In the genomic region with DNA sequence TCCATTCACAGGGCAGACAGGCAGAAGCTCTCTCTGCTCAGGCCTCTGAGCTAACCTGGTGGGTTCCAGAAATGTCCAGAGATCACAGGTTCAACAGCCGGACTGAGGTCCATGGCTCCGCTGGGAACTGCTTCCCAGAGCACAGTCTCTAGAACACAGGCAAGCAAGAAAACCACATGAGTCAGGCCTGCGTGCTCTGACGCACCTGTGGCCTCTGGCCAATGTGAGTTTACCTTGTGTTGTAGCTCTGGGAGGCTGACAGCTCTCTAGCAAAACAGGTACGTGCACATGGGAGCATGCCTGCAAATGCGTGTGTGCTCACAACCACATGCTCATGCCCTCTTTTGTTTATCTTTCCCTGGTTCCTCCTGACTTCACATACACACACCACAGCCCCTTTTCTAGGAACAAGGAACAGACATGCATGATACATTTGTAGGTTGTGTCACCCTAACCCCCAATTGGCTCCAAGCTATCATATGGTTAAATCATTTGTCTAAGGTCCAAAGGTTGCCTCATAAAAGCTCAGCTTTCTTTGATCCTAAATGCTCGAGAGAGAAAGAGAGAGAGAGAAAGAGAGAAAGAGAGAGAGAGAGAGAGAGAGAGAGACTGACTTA, we compare ENCODE assay signal across 18 mouse cellular contexts. TPM values are rescaled to one million over a fixed set of nuclear protein-coding genes. Genes with fewer than 3 reads are reported as not detected.
DNase-seq lines count a peak whose midpoint lies in the region; ATAC-seq and TF ChIP-seq lines count a peak whose summit lies in the region.
"Had no signal": no experiment of that assay in that cellular context is flagged by ENCODE, and none has a peak within 500 bp of the region (broad histone marks: within the 10 kb centered on the region; RNA-seq: fewer than 3 reads in every experiment).

No protein-coding gene starts in this region.

- no peaks in the 10 kb centered on the region for H3K9me3 ChIP-seq in forebrain, embryonic 12.5 days
- no peaks in the 10 kb centered on the region for H3K9me3 ChIP-seq in forebrain, embryonic 11.5 days (ENCODE audit: control insufficient read depth, low read length)
- H3K9me3 ChIP-seq in liver, embryonic 12.5 days (replicated peaks), result no peaks in the 10 kb centered on the region
- no peaks in the 10 kb centered on the region for H3K9me3 ChIP-seq in embryonic facial prominence, embryonic 14.5 days (ENCODE audit: control insufficient read depth, low read length)
- H3K9me3 ChIP-seq: embryonic facial prominence, embryonic 15.5 days; hindbrain, embryonic 12.5 days; midbrain, embryonic 12.5 days had no signal

- H3K79me2 ChIP-seq in liver, adult 2 months (ENCODE audit: control insufficient read depth, insufficient read depth, low read length), result no peaks in the 10 kb centered on the region

- 79% methylated on average over 7 of the region's 7 CpGs for WGBS in forebrain, embryonic 12.5 days
- WGBS in forebrain, embryonic 11.5 days, result 81% methylated on average over 7 of the region's 7 CpGs
- WGBS in liver, adult 2 months, result 25% methylated on average over 7 of the region's 7 CpGs
- WGBS in liver, embryonic 12.5 days (ENCODE audit: insufficient replicate concordance), result 65% methylated on average over 7 of the region's 7 CpGs
- 57% methylated on average over 7 of the region's 7 CpGs for WGBS in embryonic facial prominence, embryonic 14.5 days
- WGBS in small intestine, adult 2 months, result 22% methylated on average over 7 of the region's 7 CpGs

- TF ChIP-seq CTCF in liver, adult 2 months (IDR thresholded peaks at IDR 0.05; ENCODE audit: low read depth, low read length), result no peak
- no peak for TF ChIP-seq CTCF in small intestine, adult 2 months (IDR thresholded peaks at IDR 0.05; ENCODE audit: extremely low read depth, insufficient read length, insufficient replicate concordance, low read depth, low read length)

- 0 out of 2 replicates have a peak, but pooled peaks cover 2% of the 10 kb centered on the region for H3K27me3 ChIP-seq in forebrain, embryonic 12.5 days
- H3K27me3 ChIP-seq in forebrain, embryonic 11.5 days (ENCODE audit: control insufficient read depth, insufficient read depth, low read length), result no peaks in the 10 kb centered on the region
- no peaks in the 10 kb centered on the region for H3K27me3 ChIP-seq in liver, adult 2 months (ENCODE audit: control insufficient read depth, insufficient read depth, low read length)
- H3K27me3 ChIP-seq in liver, embryonic 12.5 days (replicated peaks), result no peaks in the 10 kb centered on the region
- H3K27me3 ChIP-seq in embryonic facial prominence, embryonic 14.5 days (replicated peaks; ENCODE audit: control insufficient read depth, insufficient read depth, low read length), result no peaks in the 10 kb centered on the region
- no peaks in the 10 kb centered on the region for H3K27me3 ChIP-seq in small intestine, adult 2 months (ENCODE audit: control insufficient read depth, insufficient read depth, low read length)
- H3K27me3 ChIP-seq: embryonic facial prominence, embryonic 15.5 days; hindbrain, embryonic 12.5 days had no signal

- DNase-seq in forebrain, embryonic 11.5 days (ENCODE audit: low spot score), result no peak
- DNase-seq in liver, adult 2 months (ENCODE audit: extremely low read depth, low read depth, low spot score), result peak; percentile 27
- no peak for DNase-seq in embryonic facial prominence, embryonic 14.5 days (ENCODE audit: low spot score)
- DNase-seq in layer of hippocampus, postnatal 36 days, result no peak
- DNase-seq: adrenal gland, postnatal 14 days; B cell, adult 2 months; cerebellum, postnatal 25 days; lung, postnatal 4 days; thymus, adult 2 months had no signal

- no peak for ATAC-seq in forebrain, embryonic 12.5 days (ENCODE audit: low FRiP score)
- no peak for ATAC-seq in forebrain, embryonic 11.5 days (replicated peaks; ENCODE audit: low FRiP score)
- ATAC-seq in liver, embryonic 12.5 days, result no peak
- peak; percentile 26; the same call in 1 of the 2 replicates for ATAC-seq in embryonic facial prominence, embryonic 14.5 days (ENCODE audit: low read depth)

- H3K4me1 ChIP-seq in forebrain, embryonic 12.5 days, result peaks cover 45% of the 10 kb centered on the region
- H3K4me1 ChIP-seq in forebrain, embryonic 11.5 days (replicated peaks; ENCODE audit: control insufficient read depth, insufficient read depth, low read length), result peaks cover 13% of the 10 kb centered on the region; the same call in 1 of the 2 replicates
- peaks cover 3% of the 10 kb centered on the region; the same call in 1 of the 2 replicates for H3K4me1 ChIP-seq in liver, adult 2 months (ENCODE audit: control insufficient read depth, insufficient read depth, low read length)
- peaks cover 12% of the 10 kb centered on the region; the same call in 1 of the 2 replicates for H3K4me1 ChIP-seq in liver, embryonic 12.5 days
- peaks cover 11% of the 10 kb centered on the region; the same call in 1 of the 2 replicates for H3K4me1 ChIP-seq in embryonic facial prominence, embryonic 14.5 days (ENCODE audit: control insufficient read depth, insufficient read depth, low read length)
- peaks cover 9% of the 10 kb centered on the region; the same call in 1 of the 2 replicates for H3K4me1 ChIP-seq in small intestine, adult 2 months (ENCODE audit: control insufficient read depth, insufficient read depth, insufficient read length, low read length)

- H3K36me3 ChIP-seq in forebrain, embryonic 12.5 days (replicated peaks), result no peaks in the 10 kb centered on the region
- no peaks in the 10 kb centered on the region for H3K36me3 ChIP-seq in forebrain, embryonic 11.5 days (ENCODE audit: control insufficient read depth, insufficient read depth, low read length)
- H3K36me3 ChIP-seq in liver, adult 2 months (ENCODE audit: control insufficient read depth, insufficient read depth, low read length), result no peaks in the 10 kb centered on the region
- no peaks in the 10 kb centered on the region for H3K36me3 ChIP-seq in liver, embryonic 12.5 days
- H3K36me3 ChIP-seq in embryonic facial prominence, embryonic 14.5 days (ENCODE audit: control insufficient read depth, insufficient read depth, low read length), result no peaks in the 10 kb centered on the region
- H3K36me3 ChIP-seq in small intestine, adult 2 months (ENCODE audit: control insufficient read depth, insufficient read depth, low read length), result no peaks in the 10 kb centered on the region
- H3K36me3 ChIP-seq: embryonic facial prominence, embryonic 15.5 days; hindbrain, embryonic 12.5 days; midbrain, embryonic 12.5 days had no signal

- H3K4me3 ChIP-seq in forebrain, embryonic 12.5 days (replicated peaks), result no peak overlapping the region
- H3K4me3 ChIP-seq in forebrain, embryonic 11.5 days (ENCODE audit: low read depth, low read length), result no peak overlapping the region
- H3K4me3 ChIP-seq in liver, adult 2 months (ENCODE audit: insufficient read depth, low read depth, low read length), result no peak overlapping the region
- H3K4me3 ChIP-seq in liver, embryonic 12.5 days, result no peak overlapping the region
- H3K4me3 ChIP-seq in embryonic facial prominence, embryonic 14.5 days (ENCODE audit: low read depth, low read length), result no peak overlapping the region
- H3K4me3 ChIP-seq in small intestine, adult 2 months (ENCODE audit: low read depth, low read length), result no peak overlapping the region
- H3K4me3 ChIP-seq: embryonic facial prominence, embryonic 15.5 days; hindbrain, embryonic 12.5 days; layer of hippocampus, adult 2 months; midbrain, embryonic 12.5 days had no signal

- H3K9ac ChIP-seq in forebrain, embryonic 12.5 days, result no peak overlapping the region
- H3K9ac ChIP-seq in forebrain, embryonic 11.5 days (ENCODE audit: low read length), result no peak overlapping the region
- H3K9ac ChIP-seq in liver, adult 2 months (ENCODE audit: low read depth, low read length), result no peak overlapping the region
- H3K9ac ChIP-seq in liver, embryonic 12.5 days, result no peak overlapping the region
- H3K9ac ChIP-seq in embryonic facial prominence, embryonic 14.5 days (ENCODE audit: low read depth, low read length), result no peak overlapping the region
- H3K9ac ChIP-seq: embryonic facial prominence, embryonic 15.5 days; hindbrain, embryonic 12.5 days; liver, embryonic 14.5 days; midbrain, embryonic 12.5 days had no signal

- peak overlapping the region; percentile 62 for H3K27ac ChIP-seq in forebrain, embryonic 12.5 days
- no peak overlapping the region for H3K27ac ChIP-seq in forebrain, embryonic 11.5 days (ENCODE audit: low read depth, low read length)
- H3K27ac ChIP-seq in liver, adult 2 months (replicated peaks; ENCODE audit: insufficient read depth, low read depth, low read length), result no peak overlapping the region
- no peak overlapping the region for H3K27ac ChIP-seq in liver, embryonic 12.5 days
- no peak overlapping the region for H3K27ac ChIP-seq in embryonic facial prominence, embryonic 14.5 days (replicated peaks; ENCODE audit: low read depth, low read length)
- peak overlapping the region; percentile 3; the same call in 1 of the 2 replicates for H3K27ac ChIP-seq in small intestine, adult 2 months (ENCODE audit: insufficient read depth, low read depth, low read length)
- H3K27ac ChIP-seq: embryonic facial prominence, embryonic 15.5 days; hindbrain, embryonic 12.5 days; layer of hippocampus, adult 2 months; liver, embryonic 14.5 days; midbrain, embryonic 12.5 days had no signal

- no peak for TF ChIP-seq POLR2A in liver, adult 2 months (IDR thresholded peaks at IDR 0.05; ENCODE audit: extremely low read depth, insufficient read depth, low read length)
- no peak for TF ChIP-seq POLR2A in small intestine, adult 2 months (IDR thresholded peaks at IDR 0.05; ENCODE audit: low read depth, low read length)

- H3K4me2 ChIP-seq in forebrain, embryonic 12.5 days, result no peak overlapping the region
- no peak overlapping the region for H3K4me2 ChIP-seq in forebrain, embryonic 11.5 days (ENCODE audit: low read depth, low read length, severe bottlenecking)
- H3K4me2 ChIP-seq in liver, embryonic 12.5 days, result no peak overlapping the region
- no peak overlapping the region for H3K4me2 ChIP-seq in embryonic facial prominence, embryonic 14.5 days (ENCODE audit: low read depth, low read length)
- H3K4me2 ChIP-seq: embryonic facial prominence, embryonic 15.5 days; hindbrain, embryonic 12.5 days; midbrain, embryonic 12.5 days had no signal

RNA-seq across cellular contexts. Expression of a gene that starts 26.9 kb away (rescaled TPM):
- 2.7 and 3.0 TPM in 2 replicates for polyA plus RNA-seq in forebrain, embryonic 12.5 days (2016; fragmentation: Nextera tagmentation; extraction: Ambion mirVana)
- polyA plus RNA-seq in forebrain, embryonic 11.5 days (2014; fragmentation: Nextera tagmentation; extraction: Ambion mirVana), result 0.65 and 1.8 TPM in 2 replicates
- total RNA-seq in liver, adult 2 months (2014; rRNA removed), result not detected in 2 replicates
- polyA plus RNA-seq in liver, adult 2 months (2012; rRNA removed), result 0.28 TPM in 1 of 2 replicates, not detected in the other
- polyA plus RNA-seq in liver, embryonic 12.5 days (2016; fragmentation: Nextera tagmentation; extraction: Ambion mirVana), result 0.41 and 0.62 TPM in 2 replicates
- polyA plus RNA-seq in embryonic facial prominence, embryonic 14.5 days (2014; fragmentation: Nextera tagmentation; extraction: Ambion mirVana), result 3.3 and 3.7 TPM in 2 replicates
- polyA plus RNA-seq in small intestine, adult 2 months (2012; rRNA removed), result 0.18 and 1.1 TPM in 2 replicates
- total RNA-seq in layer of hippocampus, postnatal 36 days (2021), result 1 to 10 TPM; 5.0 to 6.0 TPM
- total RNA-seq: adrenal gland, postnatal 14 days had no signal
- polyA plus RNA-seq: gonadal fat pad, adult 2 months had no signal

Comparison
In these comparisons a context has a peak if more than half of its experiments do, and no peak if none do; other contexts are left out.
1. H3K27ac ChIP-seq: peak in forebrain, embryonic 12.5 days (single experiment) and small intestine, adult 2 months (single experiment); none in forebrain, embryonic 11.5 days (single experiment), liver, adult 2 months (single experiment), liver, embryonic 12.5 days (single experiment) and embryonic facial prominence, embryonic 14.5 days (single experiment).